ENCODE assay signal across 8 mouse cellular contexts in the genomic region with DNA sequence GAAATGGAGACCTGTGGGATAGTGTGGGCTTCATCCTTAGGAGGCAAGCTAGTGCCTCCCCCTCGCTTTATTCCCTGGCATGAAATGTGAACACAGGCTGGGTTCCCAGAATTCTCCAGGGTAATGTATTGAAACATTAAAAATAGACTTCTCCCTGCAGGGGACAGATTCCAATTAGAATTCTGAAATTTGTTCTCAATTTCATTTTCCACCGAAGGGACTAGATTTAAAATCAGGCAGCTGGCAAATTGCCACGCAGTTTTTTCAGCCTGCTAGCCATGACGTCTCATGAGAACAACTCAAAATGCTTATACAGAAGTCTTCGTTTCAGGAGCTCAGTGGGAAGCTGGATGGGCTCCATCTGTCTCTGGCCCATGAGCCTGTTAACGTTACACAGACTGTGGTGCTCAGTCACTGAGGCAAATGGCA.
DNase-seq lines count a peak whose midpoint lies in the region; ATAC-seq and TF ChIP-seq lines count a peak whose summit lies in the region.

No protein-coding gene starts in this region.

- peak overlapping the region; percentile 70 for H3K27ac ChIP-seq in left cerebral cortex, adult 2 months
- H3K27ac ChIP-seq in stomach, postnatal 0 days (replicated peaks), result no peak overlapping the region

- no peak for TF ChIP-seq EP300 in stomach, postnatal 0 days (optimal IDR thresholded peaks at IDR 0.05)

- H3K27me3 ChIP-seq in stomach, postnatal 0 days (ENCODE audit: control insufficient read depth, insufficient read depth, low read length), result no peaks in the 10 kb centered on the region

- intact Hi-C loops in left cerebral cortex, adult 2 months (cut with DNase I), result loop anchor here (5.0 kb wide), 1 partner anchor 74 kb away; no protein-coding TSS in a partner anchor

- no peaks in the 10 kb centered on the region for H3K4me1 ChIP-seq in stomach, postnatal 0 days (replicated peaks; ENCODE audit: control insufficient read depth, insufficient read depth)

- no peak for ATAC-seq in cerebellum, adult (ENCODE audit: insufficient number of reproducible peaks, low FRiP score, low TSS enrichment)
- ATAC-seq in stomach, postnatal 0 days (ENCODE audit: low FRiP score, low TSS enrichment), result no peak

- no peak for TF ChIP-seq CTCF in left cerebral cortex, adult 2 months (IDR thresholded peaks at IDR 0.05)
- TF ChIP-seq CTCF in stomach, postnatal 0 days (IDR thresholded peaks at IDR 0.05; ENCODE audit: low read depth), result no peak

- H3K4me3 ChIP-seq in left cerebral cortex, adult 2 months, result no peak overlapping the region
- H3K4me3 ChIP-seq in stomach, postnatal 0 days (ENCODE audit: low read depth, low read length), result no peak overlapping the region

- no peaks in the 10 kb centered on the region for H3K9me3 ChIP-seq in stomach, postnatal 0 days (ENCODE audit: control insufficient read depth, low read length)

- 45% methylated on average over 6 of the region's 6 CpGs for WGBS in stomach, postnatal 0 days

- DNase-seq in cerebellum, adult 11 months, result peak; percentile 22
- peak; percentile 31 for DNase-seq in urinary bladder, postnatal 14 days (ENCODE audit: low spot score)
- DNase-seq in urinary bladder, adult 18-20 months (ENCODE audit: low spot score in 2 of 2), result no peak
- peak; percentile 74 for DNase-seq in heart, postnatal 4 days
- DNase-seq in left cerebral cortex, adult 2 months (ENCODE audit: extremely low spot score in 1 of 2, low spot score in 2 of 2), result peak; percentile 56 to 68
- peak; percentile 18 for DNase-seq in stomach, postnatal 0 days (ENCODE audit: low spot score)
- DNase-seq in embryo, embryonic 10.5 days (ENCODE audit: low spot score), result no peak

- no peak overlapping the region for H3K4me2 ChIP-seq in stomach, postnatal 0 days (replicated peaks; ENCODE audit: low read depth)

- no peak overlapping the region for H3K9ac ChIP-seq in stomach, postnatal 0 days (ENCODE audit: low read length)

- H3K36me3 ChIP-seq in stomach, postnatal 0 days (ENCODE audit: control insufficient read depth, insufficient read depth, low read length), result no peaks in the 10 kb centered on the region

Comparison
In these comparisons a context has a peak if more than half of its experiments do, and no peak if none do; other contexts are left out.
1. DNase-seq: peak in cerebellum, adult 11 months (single experiment), urinary bladder, postnatal 14 days (single experiment), heart, postnatal 4 days (single experiment), left cerebral cortex, adult 2 months (2 of 2) and stomach, postnatal 0 days (single experiment); none in urinary bladder, adult 18-20 months (0 of 2) and embryo, embryonic 10.5 days (single experiment).